Mouse (Mus musculus): ENCODE measurements at regions not wholly inside any gene's neighbourhood (a gene's known extent, or its start where the extent isn't known, plus 50 kb on each side); places are given as distances from the start of the nearest gene placed in this dataset.

DNA sequence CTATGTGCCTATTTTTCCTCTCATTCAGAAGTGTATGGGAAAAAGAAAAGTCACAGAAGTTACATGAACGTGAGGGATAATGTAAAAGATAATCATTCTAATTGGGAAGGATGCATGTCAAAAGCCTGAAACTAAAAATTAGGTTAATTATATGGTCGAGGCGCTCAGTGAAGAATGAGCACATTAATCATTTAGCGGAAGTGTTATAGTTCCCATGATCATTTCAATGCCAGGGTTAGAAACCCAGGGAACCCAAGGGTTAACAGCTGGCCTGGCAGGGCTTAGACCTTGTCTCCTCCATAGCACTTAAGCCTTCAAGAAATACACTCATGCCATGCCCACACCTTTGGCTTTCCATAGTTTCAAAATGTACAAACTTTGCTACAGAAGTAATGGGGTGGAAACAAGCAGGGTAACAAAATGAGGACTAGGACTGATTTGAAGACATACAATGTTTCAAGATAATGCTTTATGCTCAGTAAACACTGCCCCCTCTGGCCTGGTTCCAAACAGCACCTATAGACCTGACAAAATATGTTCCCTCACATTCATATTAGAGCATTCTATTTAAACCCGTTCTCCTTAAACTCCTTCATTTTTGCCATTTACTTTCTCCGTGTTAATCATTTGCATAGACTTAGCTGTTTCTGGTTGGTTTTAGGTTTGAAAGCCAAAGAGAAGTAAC lies 240.6 kb upstream of the Tenm3 start:
- H3K4me1 ChIP-seq (ENCODE audit: control insufficient read depth, insufficient read depth, low read length) = no peaks in the 10 kb centered on the region; the same call in 1 of the 2 replicates
- TF ChIP-seq CTCF (IDR thresholded peaks at IDR 0.05; ENCODE audit: extremely low read depth, insufficient read depth, low read length) = no peak
- TF ChIP-seq POLR2A (IDR thresholded peaks at IDR 0.05; ENCODE audit: extremely low read depth, insufficient read depth, low read length) = no peak
- no peak overlapping the region for H3K4me3 ChIP-seq (ENCODE audit: insufficient read depth, low read length)
- no peak overlapping the region for H3K27ac ChIP-seq (ENCODE audit: insufficient read depth, low read length)

DNA sequence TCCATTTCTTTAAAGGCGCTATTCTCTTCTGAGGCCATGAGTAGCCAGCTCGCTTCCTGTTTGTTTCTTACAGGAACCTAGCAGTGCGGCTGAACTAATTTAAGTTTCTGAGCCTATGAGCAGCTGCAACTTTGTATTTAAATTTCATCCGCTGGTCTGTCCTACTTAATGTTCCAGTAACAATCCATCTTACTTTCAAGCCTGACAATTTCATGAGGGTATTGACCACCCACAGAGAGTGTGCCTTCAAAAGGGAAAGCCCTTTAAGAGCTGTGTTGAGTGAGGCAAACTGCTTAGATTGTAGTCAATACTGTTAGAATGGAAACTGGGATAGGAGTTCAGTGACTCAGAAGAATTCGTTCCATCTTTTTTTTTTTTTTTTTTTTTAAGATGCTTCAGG lies 225.7 kb upstream of the Tenm3 start:
- no peak overlapping the region for H3K4me3 ChIP-seq (ENCODE audit: insufficient read depth, low read length)
- no peak for TF ChIP-seq POLR2A (IDR thresholded peaks at IDR 0.05; ENCODE audit: extremely low read depth, insufficient read depth, low read length)
- TF ChIP-seq CTCF (IDR thresholded peaks at IDR 0.05; ENCODE audit: extremely low read depth, insufficient read depth, low read length) = no peak

DNA sequence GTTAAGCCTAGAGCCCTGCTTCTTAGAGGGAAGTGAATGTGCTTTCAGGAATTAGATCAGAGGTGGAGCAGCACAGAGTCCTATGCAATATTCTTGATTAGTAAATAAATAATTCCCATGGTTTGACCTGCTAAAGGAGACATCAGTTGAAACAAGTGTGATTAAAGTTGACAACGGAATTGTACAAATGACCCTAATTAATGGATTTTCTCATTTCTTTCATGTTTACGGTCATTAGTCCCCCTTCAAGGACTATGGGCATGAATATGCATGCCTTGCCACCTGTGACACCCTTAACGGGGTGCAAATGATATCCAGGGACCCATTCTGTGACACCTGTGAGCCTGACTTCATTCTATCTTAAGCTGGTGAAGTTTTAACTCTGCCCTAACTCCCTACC lies 219.5 kb upstream of the Tenm3 start:
- Histone ChIP-seq H3K4me3 (ENCODE audit: insufficient read depth, low read length) (no peak overlapping the region), H3K27ac (ENCODE audit: insufficient read depth, low read length) (no peak overlapping the region), H3K4me1 (ENCODE audit: control insufficient read depth, insufficient read depth, low read length) (no peaks in the 10 kb centered on the region)
- TF ChIP-seq CTCF (IDR thresholded peaks at IDR 0.05; ENCODE audit: extremely low read depth, insufficient read depth, low read length) (no peak), POLR2A (IDR thresholded peaks at IDR 0.05; ENCODE audit: extremely low read depth, insufficient read depth, low read length) (no peak)

More for the DNA sequence above, 225.7 kb upstream of the Tenm3 start:
- Histone ChIP-seq H3K4me1 (ENCODE audit: control insufficient read depth, insufficient read depth, low read length) (no peaks in the 10 kb centered on the region), H3K27ac (ENCODE audit: insufficient read depth, low read length) (no peak overlapping the region)

DNA sequence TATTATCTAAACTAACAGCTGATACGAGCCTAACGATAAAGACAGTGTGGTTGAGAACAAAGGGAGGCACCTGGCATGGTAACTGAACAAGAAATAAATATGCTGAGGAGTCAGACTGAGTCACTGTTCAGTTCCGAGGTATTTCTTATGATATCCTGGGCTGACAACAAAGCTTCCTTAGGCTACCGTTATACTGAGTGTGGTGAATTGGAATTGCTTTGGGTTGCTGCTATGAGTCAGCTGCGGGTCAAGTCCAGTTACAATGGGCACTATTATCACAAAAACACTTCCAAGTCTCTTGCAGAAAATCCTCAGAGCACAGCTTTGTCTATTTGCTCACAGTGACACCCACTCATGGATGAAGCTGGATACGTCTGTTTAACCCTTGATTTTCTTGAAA lies 199.5 kb upstream of the Tenm3 start:
- Histone ChIP-seq H3K4me1 (ENCODE audit: control insufficient read depth, insufficient read depth, low read length) (no peaks in the 10 kb centered on the region), H3K27ac (ENCODE audit: insufficient read depth, low read length) (no peak overlapping the region), H3K4me3 (ENCODE audit: insufficient read depth, low read length) (no peak overlapping the region)
- TF ChIP-seq POLR2A (IDR thresholded peaks at IDR 0.05; ENCODE audit: extremely low read depth, insufficient read depth, low read length) (no peak), CTCF (IDR thresholded peaks at IDR 0.05; ENCODE audit: extremely low read depth, insufficient read depth, low read length) (no peak)

DNA sequence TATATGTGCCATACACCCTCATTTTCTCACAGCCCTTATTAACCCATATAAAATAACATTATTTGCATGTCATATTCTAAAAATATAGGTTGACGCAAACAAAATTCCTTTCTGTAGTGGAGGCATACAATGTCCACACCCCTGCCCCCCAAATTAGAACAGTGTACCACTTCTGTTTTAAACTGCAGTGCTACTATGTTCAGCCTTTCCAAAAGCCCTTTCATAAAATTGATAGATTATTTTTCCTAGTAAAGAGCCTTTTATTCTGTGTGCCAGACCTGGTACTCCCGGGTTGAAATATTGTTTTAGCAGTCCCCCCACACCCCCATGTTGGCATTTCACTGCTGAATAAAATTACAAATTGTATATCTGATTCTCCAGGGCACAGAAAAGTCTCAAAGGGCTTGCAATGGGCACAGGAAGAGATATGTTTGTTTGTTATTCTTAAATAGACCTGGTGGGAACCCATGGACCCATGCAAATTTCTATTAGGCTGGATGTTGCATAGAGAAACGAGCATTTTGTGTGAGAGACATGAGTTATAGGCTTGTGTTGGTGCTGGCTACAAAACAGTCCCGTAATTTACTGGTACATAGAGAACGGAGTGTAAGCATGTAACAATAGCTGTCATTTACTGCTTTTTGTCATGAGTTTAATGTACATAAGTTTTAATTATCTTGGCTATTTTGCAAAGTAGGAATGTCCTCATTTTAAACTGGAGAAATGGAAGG lies 192.4 kb upstream of the Tenm3 start:
- no peak overlapping the region for H3K27ac ChIP-seq (ENCODE audit: insufficient read depth, low read length)
- TF ChIP-seq CTCF (IDR thresholded peaks at IDR 0.05; ENCODE audit: extremely low read depth, insufficient read depth, low read length) (no peak), POLR2A (IDR thresholded peaks at IDR 0.05; ENCODE audit: extremely low read depth, insufficient read depth, low read length) (no peak)

DNA sequence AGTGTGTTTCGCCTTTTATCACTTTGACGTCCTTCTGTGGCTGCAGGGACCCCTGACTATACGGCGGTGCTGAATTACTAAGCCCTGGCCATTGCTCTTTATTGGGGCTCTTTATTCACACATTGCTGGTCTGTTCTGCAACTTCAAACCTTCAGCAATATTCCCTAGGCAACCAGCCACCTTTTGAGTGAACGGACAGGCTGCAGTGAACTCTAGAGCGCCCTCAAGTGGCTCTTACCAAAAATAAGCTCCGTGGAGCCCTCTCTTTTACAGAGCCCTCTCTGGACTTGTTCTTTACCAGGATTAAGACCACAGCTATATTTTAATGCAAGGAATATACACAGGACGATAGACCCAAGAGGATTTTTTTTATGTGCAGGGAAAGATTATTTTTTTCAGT lies 191.8 kb upstream of the Tenm3 start:
- Histone ChIP-seq H3K4me1 (ENCODE audit: control insufficient read depth, insufficient read depth, low read length) (no peaks in the 10 kb centered on the region), H3K27ac (ENCODE audit: insufficient read depth, low read length) (no peak overlapping the region), H3K4me3 (ENCODE audit: insufficient read depth, low read length) (no peak overlapping the region)
- TF ChIP-seq POLR2A (IDR thresholded peaks at IDR 0.05; ENCODE audit: extremely low read depth, insufficient read depth, low read length) (no peak), CTCF (IDR thresholded peaks at IDR 0.05; ENCODE audit: extremely low read depth, insufficient read depth, low read length) (peak; percentile 40)

More for the DNA sequence above, 192.4 kb upstream of the Tenm3 start:
- Histone ChIP-seq H3K4me3 (ENCODE audit: insufficient read depth, low read length) (no peak overlapping the region), H3K4me1 (ENCODE audit: control insufficient read depth, insufficient read depth, low read length) (no peaks in the 10 kb centered on the region)

DNA sequence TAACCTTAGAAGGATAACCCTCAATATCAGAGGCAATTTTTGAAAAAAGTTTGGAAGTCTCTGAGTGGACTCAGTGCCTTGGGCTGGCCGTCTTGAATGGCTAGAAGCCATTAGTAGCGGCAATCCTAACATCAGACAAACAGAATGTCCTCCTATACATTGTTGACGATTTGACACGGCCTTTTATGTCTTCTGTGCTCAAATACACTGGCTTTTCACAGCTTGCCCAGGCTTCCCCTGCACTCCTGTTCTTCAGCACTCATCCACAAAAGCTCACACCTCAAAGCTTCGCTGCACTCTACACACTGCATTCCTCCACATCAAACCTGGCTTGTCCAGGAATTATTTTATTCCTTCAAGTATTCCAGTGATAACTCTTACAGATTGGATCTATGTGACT lies 186.5 kb upstream of the Tenm3 start:
- H3K4me1 ChIP-seq (ENCODE audit: control insufficient read depth, insufficient read depth, low read length) = no peaks in the 10 kb centered on the region
- no peak overlapping the region for H3K4me3 ChIP-seq (ENCODE audit: insufficient read depth, low read length)
- H3K27ac ChIP-seq (ENCODE audit: insufficient read depth, low read length) = no peak overlapping the region
- TF ChIP-seq CTCF (IDR thresholded peaks at IDR 0.05; ENCODE audit: extremely low read depth, insufficient read depth, low read length) (no peak), POLR2A (IDR thresholded peaks at IDR 0.05; ENCODE audit: extremely low read depth, insufficient read depth, low read length) (no peak)

DNA sequence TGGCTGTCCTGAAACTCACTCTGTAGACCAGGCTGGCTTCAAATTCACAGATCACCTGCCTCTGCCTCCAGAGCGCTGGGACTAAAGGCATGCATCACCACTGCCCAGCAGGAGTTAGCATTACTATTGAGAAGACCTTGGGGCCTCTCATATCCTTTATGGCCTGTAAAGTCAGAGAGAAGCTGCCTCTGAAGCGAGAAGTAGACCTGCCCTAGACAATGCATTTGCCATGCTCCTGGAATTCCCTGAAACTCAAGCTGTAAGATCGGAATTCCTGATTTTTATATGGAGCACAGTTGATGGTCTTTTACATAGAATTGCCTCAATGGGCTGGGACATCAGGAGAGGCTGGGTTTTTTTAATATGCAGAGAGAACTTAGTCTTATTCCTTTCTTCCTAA lies 174.0 kb upstream of the Tenm3 start:
- Histone ChIP-seq H3K4me1 (ENCODE audit: control insufficient read depth, insufficient read depth, low read length) (no peaks in the 10 kb centered on the region), H3K27ac (ENCODE audit: insufficient read depth, low read length) (no peak overlapping the region), H3K4me3 (ENCODE audit: insufficient read depth, low read length) (no peak overlapping the region)
- TF ChIP-seq POLR2A (IDR thresholded peaks at IDR 0.05; ENCODE audit: extremely low read depth, insufficient read depth, low read length) = no peak
- TF ChIP-seq CTCF (IDR thresholded peaks at IDR 0.05; ENCODE audit: extremely low read depth, insufficient read depth, low read length) = no peak

DNA sequence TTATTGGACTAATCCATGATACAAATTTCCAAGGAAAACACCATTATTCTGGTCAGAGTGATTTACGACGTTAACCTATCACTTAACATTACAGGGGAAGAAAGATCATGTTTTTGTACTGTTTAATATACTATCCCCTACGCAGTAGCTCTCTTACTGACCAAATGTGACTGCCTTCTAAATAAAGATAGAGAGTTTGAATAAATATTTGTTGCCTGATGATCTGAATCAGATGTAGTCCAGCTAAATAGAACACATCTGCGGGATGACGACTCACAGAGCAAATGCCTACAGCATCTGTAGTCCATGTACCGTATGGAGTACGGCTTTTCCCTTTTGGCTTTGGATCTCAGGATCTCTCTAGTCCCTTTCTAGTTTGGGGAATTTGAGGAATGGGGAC lies 171.9 kb upstream of the Tenm3 start:
- TF ChIP-seq CTCF (IDR thresholded peaks at IDR 0.05; ENCODE audit: extremely low read depth, insufficient read depth, low read length) (no peak), POLR2A (IDR thresholded peaks at IDR 0.05; ENCODE audit: extremely low read depth, insufficient read depth, low read length) (no peak)

DNA sequence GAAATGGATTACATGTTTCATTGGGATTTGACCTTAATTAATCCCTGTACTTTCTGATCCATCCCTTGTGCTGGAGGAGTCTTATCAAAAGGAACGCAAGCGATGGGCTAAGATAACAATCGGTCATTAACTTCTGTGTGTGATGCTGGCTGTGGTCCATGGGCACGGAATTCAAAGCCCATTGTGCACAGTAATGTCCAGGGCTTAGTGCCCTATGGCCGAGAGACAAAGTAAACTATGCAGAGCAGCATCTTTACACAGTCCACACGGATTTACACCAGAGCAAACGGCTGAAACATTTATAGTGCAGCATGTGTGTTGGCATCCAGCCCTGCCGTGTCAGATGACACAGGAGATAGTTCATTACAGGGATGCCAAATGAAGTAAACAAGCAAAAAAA lies 171.4 kb upstream of the Tenm3 start:
- TF ChIP-seq POLR2A (IDR thresholded peaks at IDR 0.05; ENCODE audit: extremely low read depth, insufficient read depth, low read length) = no peak
- TF ChIP-seq CTCF (IDR thresholded peaks at IDR 0.05; ENCODE audit: extremely low read depth, insufficient read depth, low read length) = no peak
- no peak overlapping the region for H3K4me3 ChIP-seq (ENCODE audit: insufficient read depth, low read length)
- H3K4me1 ChIP-seq (ENCODE audit: control insufficient read depth, insufficient read depth, low read length) = no peaks in the 10 kb centered on the region
- H3K27ac ChIP-seq (ENCODE audit: insufficient read depth, low read length) = no peak overlapping the region

More for the DNA sequence above, 171.9 kb upstream of the Tenm3 start:
- Histone ChIP-seq H3K27ac (ENCODE audit: insufficient read depth, low read length) (no peak overlapping the region), H3K4me3 (ENCODE audit: insufficient read depth, low read length) (no peak overlapping the region), H3K4me1 (ENCODE audit: control insufficient read depth, insufficient read depth, low read length) (no peaks in the 10 kb centered on the region)
